Mouse (Mus musculus) kidney, adult 2 months (tissue): ENCODE measurements around the gene Nup205.

Source experiments
- CTCF ChIP-seq: fragments of 200-500 bp; conservative IDR thresholded peaks from 2 replicates; pipeline ENCODE4 v1.5.1; 2011; ENCODE audit warnings: low read depth, mild to moderate bottlenecking, control low read depth, low read length, moderate library complexity, mixed read lengths; ENCODE audit not compliant: insufficient read depth, insufficient read length
- POLR2A ChIP-seq: fragments of 200-500 bp; IDR thresholded peaks from one replicate; pipeline ENCODE4 v1.6.1; 2011; ENCODE audit warnings: low read depth, low read length, control low read depth

DNA sequence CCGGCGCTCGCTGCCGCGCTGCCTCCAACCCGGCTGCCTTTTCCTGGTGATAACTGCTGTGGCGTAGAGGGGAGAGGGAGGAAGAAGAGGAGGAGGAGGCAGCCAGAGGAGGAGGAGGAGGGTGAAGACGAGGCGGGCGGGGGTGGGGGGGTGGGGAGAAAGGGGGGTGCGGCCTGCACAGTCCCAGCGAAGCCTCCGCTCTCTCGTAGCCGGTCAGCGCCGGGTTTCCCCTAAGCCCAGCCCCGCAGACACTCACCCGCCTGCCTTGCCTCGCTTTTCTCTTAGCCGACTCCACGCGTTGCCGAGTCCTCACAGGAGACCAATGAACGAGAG lies 44.0 kb upstream of the Nup205 start:
- TF ChIP-seq CTCF, result no peak
- TF ChIP-seq POLR2A, result no peak
